Mouse (Mus musculus) monocyte, adult 5-6 weeks (primary cell): ENCODE measurements around the gene Clec12b. TPM values are rescaled to one million over a fixed set of nuclear protein-coding genes. Genes with fewer than 3 reads are reported as not detected.

Experiments
- ATAC-seq: fragments of 153-309, 156-312 bp; replicated peaks from 2 replicates; pipeline ENCODE4 v1.8.0; 2017; ENCODE audit warnings: mild to moderate bottlenecking; ENCODE audit not compliant: low TSS enrichment, insufficient number of reproducible peaks, severe bottlenecking, poor library complexity, low FRiP score
- total RNA-seq: library from RNA; stranded (forward); fragments of 200-1000, 200-491, 200-594 nt; gene quantifications from 3 replicates; pipeline ENCODE4 v1.2.3, GENCODE M21; 2017

Clec12b gene
- not detected in 3 replicates for total RNA-seq

GRCm38 (mm10) chr6:129385774-129386173, at the start of gene Clec12b:
Clec12b (minus strand) TSS chr6:129385874.
- no peak for ATAC-seq

- ATAC-seq, result peak; percentile 94
Measured at GRCm38 (mm10) chr6:129434239-129434638, 48.6 kb upstream of the Clec12b start.

GRCm38 (mm10) chr6:129427281-129427680, 41.6 kb upstream of the Clec12b start:
- no peak; the same call in 1 of the 2 replicates for ATAC-seq

GRCm38 (mm10) chr6:129425812-129426211, 40.1 kb upstream of the Clec12b start:
- no peak for ATAC-seq

GRCm38 (mm10) chr6:129425217-129425616, 39.5 kb upstream of the Clec12b start:
- no peak for ATAC-seq

DNA sequence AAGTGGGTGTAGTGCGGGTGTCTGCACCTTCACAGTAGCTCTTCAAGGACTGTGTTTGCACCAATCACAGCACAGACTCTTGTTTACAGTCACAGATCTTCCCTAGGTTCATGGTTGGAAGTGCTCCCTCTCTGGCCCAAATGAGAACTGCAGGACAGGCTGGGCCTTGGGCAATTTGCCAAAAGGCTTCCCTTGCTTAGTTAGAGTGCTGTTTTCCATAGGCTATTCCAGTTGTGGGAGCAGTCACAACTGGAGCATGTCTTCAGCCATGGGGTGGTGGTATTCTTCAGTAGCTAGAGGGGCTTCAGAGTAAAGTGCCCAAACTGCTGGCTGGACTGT, 38.0 kb upstream of the Clec12b start:
- ATAC-seq, result peak; percentile 79

GRCm38 (mm10) chr6:129423040-129423733, 37.5 kb upstream of the Clec12b start:
- no peak for ATAC-seq

- ATAC-seq, result no peak
Measured at GRCm38 (mm10) chr6:129422311-129422710, 36.6 kb upstream of the Clec12b start.

GRCm38 (mm10) chr6:129414177-129414576, 28.5 kb upstream of the Clec12b start:
- ATAC-seq, result no peak

- ATAC-seq, result no peak
Measured at GRCm38 (mm10) chr6:129408562-129408961, 22.9 kb upstream of the Clec12b start, which contains the start of gene Clec9a. Clec9a (plus strand) TSS chr6:129408862.

DNA sequence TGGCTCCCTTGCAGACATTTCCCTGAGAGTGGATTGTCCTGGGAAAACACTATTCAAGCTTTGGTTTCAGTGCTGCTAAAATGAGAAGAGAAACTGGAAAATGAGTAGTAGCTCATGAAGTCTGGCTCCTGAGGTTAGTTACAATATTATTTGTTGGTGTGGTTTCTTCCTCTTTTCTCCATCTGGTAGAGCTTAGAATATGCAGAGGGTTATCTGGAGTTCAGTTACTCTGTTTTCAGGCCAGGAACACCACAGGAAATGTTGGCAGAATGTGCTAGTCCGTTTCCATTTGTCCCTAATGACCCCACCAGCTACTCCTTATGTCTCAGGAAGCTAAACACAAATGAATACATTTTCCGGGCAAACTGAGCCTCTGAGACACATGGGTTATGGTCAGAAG, 21.6 kb upstream of the Clec12b start:
- peak; percentile 89 for ATAC-seq

DNA sequence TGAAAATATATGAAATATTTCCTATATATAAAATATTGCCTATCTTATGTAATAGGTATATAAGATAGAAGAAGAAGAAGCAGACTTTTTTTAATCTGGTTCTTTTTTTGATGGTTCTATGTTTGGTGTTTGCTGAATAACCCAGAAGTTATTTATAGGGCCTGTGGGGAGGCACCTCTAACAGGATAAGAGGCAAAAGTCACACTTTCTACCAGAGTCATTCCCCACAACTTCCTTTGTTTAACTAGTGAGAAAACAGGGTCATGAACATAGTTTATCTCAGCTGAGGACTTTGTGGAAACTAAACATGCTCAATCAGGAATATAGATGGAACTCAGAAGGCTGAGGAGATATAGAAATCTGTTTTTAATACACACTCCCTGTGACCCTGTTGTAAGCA, 20.3 kb upstream of the Clec12b start:
- peak; percentile 44; the same call in 1 of the 2 replicates for ATAC-seq

GRCm38 (mm10) chr6:129403391-129403790, 17.7 kb upstream of the Clec12b start:
- no peak for ATAC-seq

DNA sequence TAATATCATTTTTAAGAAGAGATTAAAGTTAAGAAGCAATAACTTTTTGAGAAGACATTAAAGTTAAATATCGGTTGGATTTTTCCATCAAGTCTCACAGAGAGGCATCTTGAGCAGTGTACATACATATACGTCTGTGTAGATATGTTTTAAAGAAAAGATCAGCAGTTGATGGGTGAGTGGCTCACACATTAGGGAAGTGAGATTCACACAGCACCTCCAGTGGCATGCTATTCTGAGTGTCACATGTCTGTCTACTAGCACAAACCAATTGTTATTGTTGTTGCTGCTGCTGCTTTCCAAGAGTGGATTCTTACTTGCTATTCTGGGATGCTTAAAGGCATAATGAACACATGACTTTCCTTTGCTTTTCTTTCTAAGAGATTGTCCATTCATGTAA, 16.7 kb upstream of the Clec12b start:
- 0 out of 2 replicates have a peak, but pooled peaks have one; percentile 54 for ATAC-seq

GRCm38 (mm10) chr6:129399945-129400344, 14.3 kb upstream of the Clec12b start:
- ATAC-seq, result 0 out of 2 replicates have a peak, but pooled peaks have one; percentile 31

DNA sequence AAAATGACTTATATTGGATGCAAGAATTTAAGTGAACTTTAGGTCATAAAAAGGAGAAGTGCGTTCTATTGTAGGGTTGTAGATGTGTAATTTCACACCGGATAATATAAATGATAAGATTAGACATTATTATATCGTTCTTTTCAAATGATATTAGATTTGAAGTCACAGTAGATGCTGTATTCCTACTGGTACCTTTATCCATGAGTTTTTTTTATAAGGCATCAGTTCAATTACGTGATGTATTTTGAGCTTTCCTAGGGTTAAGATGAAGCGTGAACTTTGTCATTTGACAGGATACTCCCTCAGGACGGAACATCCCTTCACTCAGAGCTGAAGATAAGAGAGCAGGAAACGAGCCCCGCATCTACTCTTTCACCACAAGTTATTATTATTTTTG, 11.3 kb upstream of the Clec12b start, which contains the start of gene Clec1b:
Gene Clec1b (plus strand): TSS at position 301 of the 400 bp plus-strand sequence.
- no peak for ATAC-seq

DNA sequence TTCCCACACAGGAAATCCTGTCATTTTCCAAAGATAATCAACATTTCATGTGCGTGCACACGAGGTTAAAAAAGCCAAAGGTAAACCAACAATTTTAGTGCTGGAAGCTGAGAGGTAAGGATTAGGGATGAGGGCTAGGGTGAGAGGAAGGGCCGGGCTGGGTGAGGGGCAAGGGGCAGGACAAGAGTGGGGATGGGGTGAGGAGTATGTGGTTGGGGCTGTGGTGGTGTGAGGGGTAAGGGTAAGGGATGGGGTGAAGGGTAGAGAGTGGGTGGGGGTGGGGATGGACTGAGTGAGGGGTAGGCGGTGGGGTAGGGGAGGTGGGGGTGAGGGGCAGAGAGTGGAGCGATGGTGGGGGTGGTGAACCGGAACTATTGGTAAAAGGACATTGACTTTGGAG, 8.1 kb upstream of the Clec12b start:
- ATAC-seq, result no peak

- no peak for ATAC-seq
Measured at GRCm38 (mm10) chr6:129393087-129393720, 7.5 kb upstream of the Clec12b start.

DNA sequence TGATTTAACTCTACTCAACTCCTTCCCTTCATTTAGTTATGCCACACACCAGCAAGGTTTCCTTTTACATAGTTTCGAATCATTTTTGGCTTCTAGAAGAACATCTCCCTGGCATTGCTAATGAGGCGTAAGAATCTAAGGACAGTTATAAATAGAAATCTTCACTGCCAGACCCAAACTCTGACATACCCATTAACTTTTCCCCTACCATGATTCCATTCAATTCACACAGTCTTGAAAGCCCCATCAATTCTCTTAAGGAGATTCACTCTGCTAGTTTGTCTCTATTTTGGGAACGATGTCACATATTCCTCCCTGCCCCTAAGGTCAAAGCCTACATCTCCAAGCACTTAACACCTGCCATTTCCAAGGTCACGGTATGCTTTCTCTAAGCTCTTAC, 674 bp downstream of the Clec12b start:
- ATAC-seq, result no peak

DNA sequence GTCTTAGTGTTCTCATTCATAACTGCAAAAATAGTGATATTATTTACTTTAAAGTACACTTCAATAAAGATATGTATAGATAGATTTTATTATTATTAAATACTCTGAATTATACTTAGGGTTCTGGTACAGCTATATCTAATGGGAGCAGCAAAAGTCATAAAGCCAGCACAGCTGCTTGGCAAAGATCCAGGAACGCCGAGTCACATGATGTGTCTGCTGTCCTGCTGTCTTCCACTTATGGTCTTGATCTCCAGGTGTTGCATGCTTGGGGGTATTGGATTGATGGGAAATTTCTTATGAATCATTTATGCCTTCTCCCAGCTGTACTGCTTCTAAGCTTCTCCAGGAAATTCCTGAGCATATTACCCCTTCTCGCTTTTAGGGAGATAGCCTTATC, 2.2 kb downstream of the Clec12b start:
- no peak for ATAC-seq
